Mouse (Mus musculus) hindbrain, embryonic 16.5 days (tissue): Measurements from ENCODE around the gene Fam151a. TPM values are rescaled to one million over a fixed set of nuclear protein-coding genes. Genes with fewer than 3 reads are reported as not detected.

ENCODE experiments used
- ATAC-seq: fragments of 200-750 bp; cut with Nextera tagmentation; 2 replicates; pipeline ENCODE4 v1.8.0; 2017; ENCODE audit warnings: moderate TSS enrichment, moderate library complexity
- H3K27ac ChIP-seq: fragments of 300-500 bp; sonication (generic); 2 replicates; pipeline ENCODE4 v1.5.1; 2014; ENCODE audit warnings: low read depth, mild to moderate bottlenecking, control low read depth, low read length, moderate library complexity
- H3K27me3 ChIP-seq: fragments of 300-500 bp; sonication (generic); replicated peaks from 2 replicates; pipeline ENCODE4 v1.6.1; 2014; ENCODE audit warnings: low read length; ENCODE audit not compliant: control insufficient read depth, insufficient read depth
- H3K36me3 ChIP-seq: fragments of 300-500 bp; sonication (generic); 2 replicates; pipeline ENCODE4 v1.6.1; 2014; ENCODE audit warnings: mild to moderate bottlenecking, low read length, moderate library complexity, mixed read lengths; ENCODE audit not compliant: control insufficient read depth, insufficient read depth
- H3K4me1 ChIP-seq: fragments of 300-500 bp; sonication (generic); 2 replicates; pipeline ENCODE4 v1.6.1; 2014; ENCODE audit warnings: low read depth, low read length; ENCODE audit not compliant: control insufficient read depth, insufficient read depth
- H3K4me2 ChIP-seq: fragments of 300-500 bp; sonication (generic); 2 replicates; pipeline ENCODE4 v1.6.1; 2014; ENCODE audit warnings: mild to moderate bottlenecking, low read length, control low read depth, moderate library complexity
- H3K4me3 ChIP-seq: fragments of 300-500 bp; sonication (generic); 2 replicates; pipeline ENCODE4 v1.5.1; 2014; ENCODE audit warnings: mild to moderate bottlenecking, low read length, control low read depth, moderate library complexity
- H3K9ac ChIP-seq: fragments of 300-500 bp; sonication (generic); 2 replicates; pipeline ENCODE4 v1.6.1; 2014; ENCODE audit warnings: low read depth, mild to moderate bottlenecking, control low read depth, low read length, moderate library complexity
- H3K9me3 ChIP-seq: fragments of 300-500 bp; sonication (generic); 2 replicates; pipeline ENCODE4 v1.6.1; 2014; ENCODE audit warnings: mild to moderate bottlenecking, low read length, moderate library complexity; ENCODE audit not compliant: control insufficient read depth
- WGBS: fragments of 180-500 bp; shearing (Covaris S2); extraction: QIAGEN DNeasy Blood & Tissue Kit; methylation state at CpG from one replicate; pipeline ENCODE4 v1.1.7; 2014; 5-methylcytosine and 5-hydroxymethylcytosine counted together
- polyA plus RNA-seq: library from polyadenylated mRNA; unstranded; fragments of >200 nt; fragmentation: Nextera tagmentation; extraction: Ambion mirVana; gene quantifications from 2 replicates; pipeline ENCODE4 v1.2.1, GENCODE M21; 2015

The Fam151a gene
- not detected in 2 replicates for polyA plus RNA-seq

DNA sequence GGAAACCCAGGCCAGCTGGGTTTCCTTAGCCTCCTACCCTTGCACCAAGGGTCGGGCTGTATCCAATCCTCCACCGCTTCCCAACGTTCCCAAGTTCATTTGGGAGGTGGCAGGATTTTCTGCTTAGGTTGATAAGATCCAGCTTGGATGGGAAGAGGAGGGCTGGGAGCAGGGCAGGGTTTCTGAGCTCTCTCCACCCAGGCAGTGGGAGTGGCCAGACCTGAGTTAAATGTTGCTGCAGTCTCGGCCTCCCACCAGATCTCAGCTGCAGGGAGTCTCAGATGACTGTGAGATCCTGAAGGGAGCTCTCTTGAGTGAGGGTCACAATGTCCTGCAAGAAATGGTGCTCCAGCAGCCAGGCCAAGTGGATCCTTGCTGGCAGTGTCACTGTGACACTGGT, at the start of gene Fam151a:
Fam151a (plus strand) TSS at position 254 of the 400 bp plus-strand sequence.
- ATAC-seq: no peak
- no peaks in the 10 kb centered on the region for H3K4me1 ChIP-seq
- H3K9ac ChIP-seq: no peak within 1 kb of the TSS; the same call in 1 of the 2 replicates
- H3K9me3 ChIP-seq: no peaks in the 10 kb centered on the region
- 64% methylated on average over 4 of the region's 4 CpGs for WGBS
- H3K4me3 ChIP-seq: no peak within 1 kb of the TSS
- H3K4me2 ChIP-seq: no peak within 1 kb of the TSS
- H3K27ac ChIP-seq: no peak within 1 kb of the TSS
- no peaks in the 10 kb centered on the region for H3K27me3 ChIP-seq
- no peaks in the 10 kb centered on the region for H3K36me3 ChIP-seq

- WGBS: 62% methylated on average over 3 of the region's 3 CpGs
- no peak overlapping the region for H3K27ac ChIP-seq
- no peak overlapping the region for H3K9ac ChIP-seq
- no peaks in the 10 kb centered on the region for H3K36me3 ChIP-seq
- no peaks in the 10 kb centered on the region for H3K27me3 ChIP-seq
- H3K9me3 ChIP-seq: no peaks in the 10 kb centered on the region
- H3K4me1 ChIP-seq: no peaks in the 10 kb centered on the region
- no peak for ATAC-seq
- H3K4me3 ChIP-seq: no peak overlapping the region
- no peak overlapping the region for H3K4me2 ChIP-seq
These were observed 44.9 kb upstream of the Fam151a start for GRCm38 (mm10) chr4:106688636-106689296.

DNA sequence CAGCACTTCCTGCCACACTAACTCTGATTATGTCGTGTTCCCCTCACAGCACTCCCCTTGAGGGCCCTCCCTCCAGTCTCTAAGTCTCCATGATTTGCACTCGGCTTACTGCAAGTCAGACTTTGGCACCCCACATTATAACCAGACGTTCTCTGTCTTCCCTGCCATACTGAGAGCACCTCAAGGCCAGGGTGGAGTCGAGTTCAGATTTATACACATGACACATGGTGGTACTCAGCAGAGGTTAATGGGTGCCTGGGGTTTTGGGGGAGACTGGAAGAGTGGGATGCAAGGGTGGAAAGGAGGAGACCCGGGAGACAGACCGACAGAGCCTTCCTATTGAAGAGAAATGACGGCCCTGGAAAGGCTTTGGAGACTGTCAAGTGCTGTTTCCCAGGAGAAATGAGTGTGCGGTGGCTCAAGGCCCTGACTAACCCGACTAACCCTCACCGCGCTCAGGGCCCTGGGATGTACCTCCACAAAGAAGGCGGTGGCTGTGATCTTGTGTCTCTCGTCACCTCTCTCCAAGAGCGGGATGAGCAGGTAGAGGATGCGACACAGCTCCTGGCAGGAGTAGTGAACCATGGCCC, 39.8 kb upstream of the Fam151a start:
- Histone ChIP-seq H3K27ac (no peak overlapping the region), H3K4me2 (no peak overlapping the region), H3K9me3 (no peaks in the 10 kb centered on the region), H3K4me1 (no peaks in the 10 kb centered on the region; the same call in 1 of the 2 replicates), H3K36me3 (no peaks in the 10 kb centered on the region), H3K27me3 (no peaks in the 10 kb centered on the region), H3K4me3 (no peak overlapping the region), H3K9ac (no peak overlapping the region)
- WGBS: 86% methylated on average over 15 of the region's 15 CpGs
- no peak for ATAC-seq

GRCm38 (mm10) chr4:106699989-106700388, 33.7 kb upstream of the Fam151a start:
- Histone ChIP-seq H3K36me3 (no peaks in the 10 kb centered on the region), H3K4me1 (peaks cover 24% of the 10 kb centered on the region), H3K9me3 (no peaks in the 10 kb centered on the region), H3K27ac (peak overlapping the region; percentile 57), H3K9ac (no peak overlapping the region), H3K4me2 (no peak overlapping the region), H3K4me3 (no peak overlapping the region), H3K27me3 (no peaks in the 10 kb centered on the region)
- 19% methylated on average over 9 of the region's 9 CpGs for WGBS
- no peak for ATAC-seq

DNA sequence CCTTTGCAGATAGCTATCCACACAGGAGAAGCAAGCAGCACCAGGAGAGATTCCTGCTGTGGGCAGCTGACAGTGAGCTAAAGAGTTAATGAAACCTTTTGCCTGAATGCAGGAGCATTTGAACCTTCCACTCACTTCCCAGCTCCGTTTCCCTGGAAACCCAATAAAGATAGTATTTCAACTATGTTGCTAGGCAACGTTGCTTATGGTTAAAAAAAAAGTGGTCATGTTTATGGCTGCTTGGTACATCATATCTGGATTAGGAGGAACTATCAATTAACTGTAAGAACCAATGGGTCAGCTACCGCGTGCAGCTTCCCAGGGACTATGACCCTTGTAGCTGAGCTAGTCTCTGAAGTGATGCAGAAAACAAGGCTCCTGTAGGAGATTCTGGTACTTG, 32.9 kb upstream of the Fam151a start:
- Histone ChIP-seq H3K4me2 (0 out of 2 replicates have a peak overlapping the region, but pooled peaks have one; percentile 14), H3K9ac (no peak overlapping the region; the same call in 1 of the 2 replicates), H3K4me1 (peaks cover 32% of the 10 kb centered on the region), H3K27me3 (no peaks in the 10 kb centered on the region), H3K4me3 (no peak overlapping the region), H3K36me3 (no peaks in the 10 kb centered on the region), H3K27ac (peak overlapping the region; percentile 57), H3K9me3 (no peaks in the 10 kb centered on the region)
- WGBS: 39% methylated on average over 4 of the region's 4 CpGs
- no peak for ATAC-seq

- H3K9me3 ChIP-seq: no peaks in the 10 kb centered on the region
- peak overlapping the region; percentile 67 for H3K27ac ChIP-seq
- ATAC-seq: no peak; the same call in 1 of the 2 replicates
- no peaks in the 10 kb centered on the region for H3K27me3 ChIP-seq
- peaks cover 32% of the 10 kb centered on the region for H3K4me1 ChIP-seq
- H3K9ac ChIP-seq: no peak overlapping the region
- no peaks in the 10 kb centered on the region for H3K36me3 ChIP-seq
- no peak overlapping the region for H3K4me3 ChIP-seq
- H3K4me2 ChIP-seq: no peak overlapping the region
- 71% methylated on average over 10 of the region's 10 CpGs for WGBS
These were observed 29.7 kb upstream of the Fam151a start for GRCm38 (mm10) chr4:106703956-106704355.

DNA sequence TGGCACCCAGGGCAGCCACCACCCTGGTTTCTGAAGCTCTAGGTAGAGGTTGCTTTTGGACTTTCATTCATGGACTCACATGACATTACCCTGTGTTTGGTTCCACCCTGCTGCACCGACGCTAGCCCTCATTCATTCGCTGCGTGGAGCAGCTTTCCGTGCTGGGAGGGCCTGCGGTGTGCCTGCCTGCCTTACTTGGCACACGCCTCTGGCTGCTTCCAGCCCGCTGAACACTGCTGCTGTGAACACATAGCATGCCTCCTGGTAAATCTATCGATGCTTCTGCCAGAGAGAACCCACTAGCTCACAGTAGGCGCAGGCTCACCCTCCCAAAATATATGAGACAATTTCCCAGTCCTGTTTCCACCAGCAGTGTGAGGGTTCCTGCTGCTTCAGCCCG, 29.3 kb upstream of the Fam151a start:
- no peak overlapping the region for H3K4me2 ChIP-seq
- H3K27ac ChIP-seq: peak overlapping the region; percentile 67
- H3K4me1 ChIP-seq: peaks cover 32% of the 10 kb centered on the region
- H3K9me3 ChIP-seq: no peaks in the 10 kb centered on the region
- 27% methylated on average over 11 of the region's 11 CpGs for WGBS
- no peaks in the 10 kb centered on the region for H3K36me3 ChIP-seq
- H3K27me3 ChIP-seq: no peaks in the 10 kb centered on the region; the same call in 1 of the 2 replicates
- no peak overlapping the region for H3K4me3 ChIP-seq
- peak; percentile 60 for ATAC-seq
- H3K9ac ChIP-seq: peak overlapping the region; percentile 13; the same call in 1 of the 2 replicates

DNA sequence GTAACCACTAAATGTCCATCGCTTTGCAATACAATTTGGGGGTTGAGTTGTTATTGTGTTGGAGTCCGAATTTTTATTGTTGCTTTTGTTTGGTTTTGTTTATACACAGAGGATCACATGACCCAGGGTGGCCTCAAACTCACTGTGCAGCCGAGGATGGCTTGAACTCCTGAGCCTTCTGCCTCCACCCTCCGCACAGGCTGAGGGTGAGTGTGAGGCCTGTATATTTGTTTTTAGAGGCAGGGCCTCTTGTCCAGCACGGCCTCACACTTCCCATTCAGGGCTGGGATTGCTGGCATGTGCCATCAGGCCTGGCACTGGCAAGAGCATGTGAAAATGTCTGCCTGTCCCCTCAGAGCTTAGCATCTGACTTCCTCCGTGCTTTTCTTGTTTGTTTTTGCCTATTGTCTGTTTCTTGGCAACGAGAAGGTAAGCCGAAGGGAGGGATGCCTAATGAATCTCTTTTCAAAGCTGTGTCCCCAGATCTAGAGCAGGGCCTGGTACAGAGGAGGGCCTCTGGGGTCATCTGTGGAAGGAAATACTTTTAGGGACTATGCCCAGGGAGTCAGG, 28.5 kb upstream of the Fam151a start:
- 0 out of 2 replicates have a peak, but pooled peaks have one; percentile 4 for ATAC-seq
- no peaks in the 10 kb centered on the region; the same call in 1 of the 2 replicates for H3K27me3 ChIP-seq
- 28% methylated on average over 8 of the region's 8 CpGs for WGBS
- peaks cover 27% of the 10 kb centered on the region for H3K4me1 ChIP-seq
- H3K4me3 ChIP-seq: no peak overlapping the region
- peak overlapping the region; percentile 14; the same call in 1 of the 2 replicates for H3K9ac ChIP-seq
- no peak overlapping the region for H3K4me2 ChIP-seq
- H3K27ac ChIP-seq: peak overlapping the region; percentile 78
- H3K36me3 ChIP-seq: no peaks in the 10 kb centered on the region
- no peaks in the 10 kb centered on the region for H3K9me3 ChIP-seq

GRCm38 (mm10) chr4:106707957-106708356, 25.7 kb upstream of the Fam151a start:
- WGBS: 53% methylated on average over 5 of the region's 5 CpGs
- no peak for ATAC-seq
- no peak overlapping the region for H3K9ac ChIP-seq

More at GRCm38 (mm10) chr4:106707957-106708356, 25.7 kb upstream of the Fam151a start:
- peak overlapping the region; percentile 39; the same call in 1 of the 2 replicates for H3K4me2 ChIP-seq
- no peak overlapping the region for H3K4me3 ChIP-seq
- H3K4me1 ChIP-seq: peaks cover 17% of the 10 kb centered on the region
- H3K9me3 ChIP-seq: no peaks in the 10 kb centered on the region
- no peak overlapping the region for H3K27ac ChIP-seq
- H3K36me3 ChIP-seq: no peaks in the 10 kb centered on the region
- no peaks in the 10 kb centered on the region; the same call in 1 of the 2 replicates for H3K27me3 ChIP-seq
